Mouse (Mus musculus): ENCODE measurements around the gene Olfr1234.

DNA sequence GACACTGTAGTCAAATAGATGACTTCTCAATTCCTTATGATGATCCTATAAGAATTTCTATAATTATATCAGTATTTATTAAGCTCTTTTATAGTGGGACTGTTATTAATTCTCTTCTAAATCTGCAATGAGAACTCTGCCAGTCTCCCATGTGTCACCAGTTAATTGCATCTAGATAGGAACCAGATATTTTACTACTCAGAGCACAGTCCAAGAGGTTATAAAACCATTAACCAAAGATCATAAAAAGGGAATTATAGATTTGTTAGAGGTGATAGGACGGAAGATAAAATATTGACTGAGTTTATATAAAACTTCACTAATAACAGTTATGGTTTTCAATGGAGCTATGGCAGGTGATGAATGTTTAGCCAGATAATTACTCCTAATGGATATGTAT, 36.2 kb upstream of the Olfr1234 start:
- no peak for TF ChIP-seq CTCF (IDR thresholded peaks at IDR 0.05; ENCODE audit: extremely low read depth, insufficient read depth, low read length)
- TF ChIP-seq POLR2A (IDR thresholded peaks at IDR 0.05; ENCODE audit: extremely low read depth, insufficient read depth, low read length), result no peak

Data from cortical plate, adult 2 months (tissue).